Mouse (Mus musculus): ENCODE results near the gene Kndc1. TPM values are rescaled to one million over a fixed set of nuclear protein-coding genes. Genes with fewer than 3 reads are reported as not detected.

Kndc1 gene
- polyA plus RNA-seq (2014; fragmentation: Illumina TruSeq; extraction: RNeasy Lipid Tissue Mini Kit (QIAGEN cat#74804); ENCODE audit: low read depth, low replicate concordance), result not detected

GRCm38 (mm10) chr7:139894655-139895557, at the start of gene Kndc1:
Kndc1 (plus strand) TSS chr7:139894696.

GRCm38 (mm10) chr7:139943674-139944281, 49.3 kb downstream of the Kndc1 start, which contains the start of gene Utf1:
Utf1 (plus strand) TSS chr7:139943789.

GRCm38 (mm10) chr7:139978278-139978892, 83.9 kb downstream of the Kndc1 start, which contains the start of gene 6430531B16Rik:
6430531B16Rik (minus strand) TSS chr7:139978755.

Other genes with a start within 250 kb of the Kndc1 start
- gene Cfap46, start 210.9 kb upstream of the Kndc1 start, polyA plus RNA-seq (2014; fragmentation: Illumina TruSeq; extraction: RNeasy Lipid Tissue Mini Kit (QIAGEN cat#74804); ENCODE audit: low read depth, low replicate concordance), result not detected
- gene Adgra1, start 60.5 kb upstream of the Kndc1 start, polyA plus RNA-seq (2014; fragmentation: Illumina TruSeq; extraction: RNeasy Lipid Tissue Mini Kit (QIAGEN cat#74804); ENCODE audit: low read depth, low replicate concordance), result not detected
- gene Utf1, start 49.1 kb downstream of the Kndc1 start, polyA plus RNA-seq (2014; fragmentation: Illumina TruSeq; extraction: RNeasy Lipid Tissue Mini Kit (QIAGEN cat#74804); ENCODE audit: low read depth, low replicate concordance), result not detected
- not detected for gene 6430531B16Rik, start 84.1 kb downstream of the Kndc1 start, polyA plus RNA-seq (2014; fragmentation: Illumina TruSeq; extraction: RNeasy Lipid Tissue Mini Kit (QIAGEN cat#74804); ENCODE audit: low read depth, low replicate concordance)
- gene Adam8, start 97.9 kb downstream of the Kndc1 start, polyA plus RNA-seq (2014; fragmentation: Illumina TruSeq; extraction: RNeasy Lipid Tissue Mini Kit (QIAGEN cat#74804); ENCODE audit: low read depth, low replicate concordance), result not detected
- 15.9 TPM for gene Zfp511, start 141.7 kb downstream of the Kndc1 start, polyA plus RNA-seq (2014; fragmentation: Illumina TruSeq; extraction: RNeasy Lipid Tissue Mini Kit (QIAGEN cat#74804); ENCODE audit: low read depth, low replicate concordance)
- 12.0 TPM for gene Tubgcp2, start 142.0 kb downstream of the Kndc1 start, polyA plus RNA-seq (2014; fragmentation: Illumina TruSeq; extraction: RNeasy Lipid Tissue Mini Kit (QIAGEN cat#74804); ENCODE audit: low read depth, low replicate concordance)
- gene Msx3, start 154.4 kb downstream of the Kndc1 start, polyA plus RNA-seq (2014; fragmentation: Illumina TruSeq; extraction: RNeasy Lipid Tissue Mini Kit (QIAGEN cat#74804); ENCODE audit: low read depth, low replicate concordance), result not detected
- gene Caly, start 187.9 kb downstream of the Kndc1 start, polyA plus RNA-seq (2014; fragmentation: Illumina TruSeq; extraction: RNeasy Lipid Tissue Mini Kit (QIAGEN cat#74804); ENCODE audit: low read depth, low replicate concordance), result not detected
- gene Prap1, start 198.7 kb downstream of the Kndc1 start, polyA plus RNA-seq (2014; fragmentation: Illumina TruSeq; extraction: RNeasy Lipid Tissue Mini Kit (QIAGEN cat#74804); ENCODE audit: low read depth, low replicate concordance), result not detected
- 32.4 TPM for gene Fuom, start 207.7 kb downstream of the Kndc1 start, polyA plus RNA-seq (2014; fragmentation: Illumina TruSeq; extraction: RNeasy Lipid Tissue Mini Kit (QIAGEN cat#74804); ENCODE audit: low read depth, low replicate concordance)
- 5.0 TPM for gene Paox, start 221.1 kb downstream of the Kndc1 start, polyA plus RNA-seq (2014; fragmentation: Illumina TruSeq; extraction: RNeasy Lipid Tissue Mini Kit (QIAGEN cat#74804); ENCODE audit: low read depth, low replicate concordance)
- gene Echs1, start 221.8 kb downstream of the Kndc1 start, polyA plus RNA-seq (2014; fragmentation: Illumina TruSeq; extraction: RNeasy Lipid Tissue Mini Kit (QIAGEN cat#74804); ENCODE audit: low read depth, low replicate concordance), result 87.7 TPM
- gene Mtg1, start 242.9 kb downstream of the Kndc1 start, polyA plus RNA-seq (2014; fragmentation: Illumina TruSeq; extraction: RNeasy Lipid Tissue Mini Kit (QIAGEN cat#74804); ENCODE audit: low read depth, low replicate concordance), result 3.2 TPM